Mouse (Mus musculus) CD4-positive naive resting alpha-beta T cell, adult 57 days (primary cell): Measurements from ENCODE around the gene 4930438A08Rik. TPM values are rescaled to one million over a fixed set of nuclear protein-coding genes. Genes with fewer than 3 reads are reported as not detected.

Experiments
- total RNA-seq: library from RNA; stranded (reverse); gene quantifications from one replicate; pipeline ENCODE4 v1.2.4, GENCODE M21; 2023

The 4930438A08Rik gene
- total RNA-seq = not detected

GRCm38 (mm10) chr11:58274572-58274971 lies at the start of gene 4930438A08Rik:
4930438A08Rik (plus strand) TSS chr11:58274799.

GRCm38 (mm10) chr11:58306860-58307308 lies 32.3 kb downstream of the 4930438A08Rik start, which contains the start of gene Zfp692:
Zfp692 (plus strand) TSS chr11:58307069.

GRCm38 (mm10) chr11:58330276-58331148 lies 55.9 kb downstream of the 4930438A08Rik start, which contains the start of the genes Zfp672 and Sh3bp5l:
Zfp672 (minus strand) TSS chr11:58330339.
Sh3bp5l (plus strand) TSS chr11:58330724.

Other genes with a start within 250 kb of the 4930438A08Rik start
- gene Gm12248, start 181.7 kb upstream of the 4930438A08Rik start, total RNA-seq = not detected
- 43.9 TPM for gene Cnot8, start 170.6 kb upstream of the 4930438A08Rik start, total RNA-seq
- 25.9 TPM for gene Gemin5, start 106.3 kb upstream of the 4930438A08Rik start, total RNA-seq
- 26.0 TPM for gene Mrpl22, start 103.1 kb upstream of the 4930438A08Rik start, total RNA-seq
- gene Igtp, start 75.2 kb upstream of the 4930438A08Rik start, total RNA-seq = 94.7 TPM
- gene Irgm2, start 75.2 kb upstream of the 4930438A08Rik start, total RNA-seq = 17.2 TPM
- gene Zfp692, start 32.3 kb downstream of the 4930438A08Rik start, total RNA-seq = 33.3 TPM
- 40.5 TPM for gene Zfp672, start 55.5 kb downstream of the 4930438A08Rik start, total RNA-seq
- 21.3 TPM for gene Sh3bp5l, start 55.9 kb downstream of the 4930438A08Rik start, total RNA-seq
- not detected for gene Lypd8, start 104.2 kb downstream of the 4930438A08Rik start, total RNA-seq
- gene 1810065E05Rik, start 146.3 kb downstream of the 4930438A08Rik start, total RNA-seq = not detected
- gene Gm12253, start 157.8 kb downstream of the 4930438A08Rik start, total RNA-seq = not detected
- not detected for gene Lypd9, start 178.1 kb downstream of the 4930438A08Rik start, total RNA-seq
- not detected for gene Olfr30, start 187.5 kb downstream of the 4930438A08Rik start, total RNA-seq
- gene Olfr332, start 217.8 kb downstream of the 4930438A08Rik start, total RNA-seq = not detected
- gene Olfr331, start 227.8 kb downstream of the 4930438A08Rik start, total RNA-seq = not detected